Mouse (Mus musculus) left cerebral cortex, postnatal 10 days (tissue): ENCODE data around the gene Cxcl12. TPM values are rescaled to one million over a fixed set of nuclear protein-coding genes. Genes with fewer than 3 reads are reported as not detected.

Experiments used
- DNase-seq, 2 experiments: peaks; one replicate each; pipeline ENCODE4 v3.0.0; 2021 to 2022; ENCODE audit warnings: low spot score in 2 of 2, mixed read lengths in 1 of 2; ENCODE audit errors: extremely low spot score in 1 of 2
- intact Hi-C: fragments of 180-260 bp; cut with DNase I; formaldehyde crosslinking; loops from one replicate; pipeline ENCODE4 v1.15.1; 2025
- total RNA-seq, 2 experiments: library from RNA; stranded (reverse); gene quantifications; 2 replicates each; pipeline ENCODE4 v1.2.3; 2021

The Cxcl12 gene
- total RNA-seq, 2 experiments from 2014 or later: 36.3 to 43.9 TPM

DNA sequence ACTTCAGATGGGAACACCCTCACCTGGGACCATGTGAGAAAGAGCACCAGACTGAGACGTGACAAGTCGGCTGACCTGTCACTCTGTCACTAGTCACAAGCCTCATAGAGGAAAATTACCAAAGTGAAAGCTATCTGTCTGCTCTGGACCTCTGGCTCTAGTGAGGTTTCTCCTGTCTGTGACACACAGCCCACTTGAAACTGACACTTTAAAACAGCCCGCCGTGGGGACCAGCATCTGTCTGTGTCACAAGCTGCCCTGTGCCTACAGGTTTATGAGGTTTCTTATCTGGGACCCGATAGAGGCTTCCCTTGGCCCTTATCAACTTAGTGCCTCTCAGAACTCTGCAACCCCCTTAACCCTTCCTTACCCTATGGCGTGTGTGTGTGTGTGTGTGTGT is 41.8 kb downstream of the Cxcl12 start:
- intact Hi-C loops: no loop called here
- DNase-seq: no peak

DNA sequence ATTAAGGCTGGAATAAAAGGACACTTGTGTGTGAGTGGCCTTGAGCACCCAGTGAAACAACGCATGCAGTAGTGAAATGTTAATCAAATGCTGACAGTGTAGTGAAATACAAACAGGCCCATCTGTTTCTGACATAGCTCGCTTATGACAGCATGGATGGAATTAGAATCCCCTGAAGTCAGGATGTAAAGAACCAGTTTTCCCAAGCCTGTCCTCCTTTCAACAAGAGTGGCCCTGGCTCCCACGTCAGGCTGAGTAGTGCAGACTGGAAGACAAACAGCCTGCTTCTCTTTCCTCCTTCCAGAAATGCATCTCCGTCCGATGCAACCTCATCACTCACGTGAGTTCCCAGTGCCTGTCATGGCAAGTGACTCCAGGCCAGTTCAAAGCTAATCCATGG is 42.2 kb downstream of the Cxcl12 start:
- no peak for DNase-seq
- intact Hi-C loops: no loop called here

DNA sequence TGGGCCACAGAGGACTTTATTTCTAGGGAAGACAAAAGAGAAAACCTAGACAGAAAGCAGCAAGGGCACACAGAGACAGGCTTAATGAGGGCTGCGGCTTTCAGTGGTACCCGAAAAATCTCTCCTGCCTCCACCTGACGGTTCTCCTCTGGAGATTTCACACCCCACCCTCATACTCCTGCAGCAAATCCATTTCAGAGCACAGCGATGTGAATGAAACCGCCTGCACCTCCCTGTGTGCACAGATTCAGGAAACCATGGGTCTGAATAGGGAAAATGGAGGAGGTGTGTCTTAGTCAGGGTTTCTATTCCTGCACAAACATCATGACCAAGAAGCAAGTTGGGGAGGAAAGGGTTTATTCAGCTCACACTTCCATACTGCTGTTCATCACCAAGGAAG is 46.2 kb downstream of the Cxcl12 start:
- no peak for DNase-seq

DNA sequence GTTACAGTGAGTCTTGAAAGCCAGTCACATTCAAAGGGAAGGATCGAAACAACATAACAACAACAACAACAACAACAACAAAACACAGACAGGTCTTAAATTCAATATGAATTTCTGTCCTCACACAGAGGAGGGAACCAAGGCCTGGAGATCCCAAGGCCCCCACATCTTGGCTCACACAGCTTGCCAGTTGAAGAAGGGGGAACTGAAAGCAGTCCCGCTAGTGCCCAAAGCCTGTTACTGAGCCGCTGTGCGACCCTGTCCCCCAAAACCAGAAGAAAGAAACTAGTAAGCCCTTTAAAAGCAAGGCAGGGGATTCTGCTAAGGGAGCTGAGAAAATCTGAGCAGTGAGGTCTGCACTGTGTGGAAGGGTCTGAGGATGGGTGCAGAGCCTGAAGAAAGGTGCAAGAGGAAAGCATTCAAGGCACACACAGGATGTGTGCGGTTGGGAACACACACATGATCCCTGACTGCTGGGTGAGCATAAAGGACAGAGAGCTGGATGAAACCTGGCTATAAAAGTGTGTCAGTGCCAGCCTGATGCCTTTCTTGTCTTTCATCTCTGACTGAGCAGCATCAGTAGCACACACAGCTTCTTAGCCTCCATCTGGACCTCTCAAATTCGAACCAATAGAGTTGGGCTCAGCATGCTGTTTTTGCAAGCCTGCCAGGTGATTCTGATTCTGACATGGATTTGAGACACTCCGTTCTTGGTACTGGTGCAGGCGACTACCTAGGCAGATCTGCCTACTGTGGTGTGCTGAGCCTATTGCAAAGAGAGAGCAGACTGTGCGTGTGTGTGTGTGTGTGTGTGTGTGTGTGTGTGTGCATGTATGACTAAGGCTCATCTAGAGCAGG is 50.3 kb downstream of the Cxcl12 start:
- intact Hi-C loops: no loop called here
- no peak for DNase-seq

More for the DNA sequence above, 46.2 kb downstream of the Cxcl12 start:
- intact Hi-C loops: no loop called here

DNA sequence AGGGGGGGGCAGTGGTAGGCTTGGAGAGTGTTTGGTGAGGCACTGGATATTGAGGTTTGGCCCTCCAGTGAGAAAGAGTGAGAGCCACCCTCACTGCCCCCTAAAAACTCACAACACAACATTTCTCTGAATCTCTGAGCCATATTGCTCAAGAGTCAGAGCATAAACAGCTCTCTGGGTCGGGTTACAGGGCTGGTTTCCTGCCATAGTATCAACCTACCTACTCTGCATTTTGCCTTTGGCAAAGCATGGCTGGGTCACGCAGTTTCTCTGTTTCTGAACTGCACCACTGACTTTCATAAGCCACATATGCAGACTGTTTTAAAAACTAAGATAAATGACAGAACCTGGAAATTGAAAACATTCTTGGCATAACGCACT is 51.0 kb downstream of the Cxcl12 start:
- intact Hi-C loops: no loop called here
- no peak for DNase-seq

- no peak for DNase-seq
- intact Hi-C loops: no loop called here
Measured at GRCm38 (mm10) chr6:117219911-117220481, 51.7 kb downstream of the Cxcl12 start.

- no peak for DNase-seq
- intact Hi-C loops: no loop called here
Measured at GRCm38 (mm10) chr6:117220831-117221345, 52.6 kb downstream of the Cxcl12 start.
